8 mouse cellular contexts compared by ENCODE assay signal in the genomic region with DNA sequence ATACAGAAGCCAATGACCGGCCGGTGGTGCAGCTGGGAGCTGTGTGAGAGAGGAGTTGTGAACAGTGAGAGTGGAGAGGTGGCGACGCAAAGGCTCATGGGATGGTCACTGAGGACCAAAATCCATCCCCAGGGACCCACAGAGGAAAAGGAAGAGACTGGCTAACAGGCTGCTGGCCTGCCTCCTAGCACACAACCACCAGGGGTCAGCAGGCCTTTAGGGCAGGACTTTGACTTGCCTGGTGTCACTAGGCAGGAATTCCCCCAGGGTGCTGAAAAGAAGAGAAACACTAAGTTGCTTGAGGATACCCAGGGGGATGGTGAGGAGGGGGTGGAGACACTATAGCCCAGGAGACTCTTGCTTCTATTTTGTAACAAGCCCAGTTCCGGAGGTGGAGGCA. TPM values are rescaled to one million over a fixed set of nuclear protein-coding genes. Genes with fewer than 3 reads are reported as not detected.
DNase-seq lines count a peak whose midpoint lies in the region; ATAC-seq and TF ChIP-seq lines count a peak whose summit lies in the region.

No protein-coding gene starts in this region.

- no peak overlapping the region; the same call in 1 of the 2 replicates for H3K4me2 ChIP-seq in heart, embryonic 11.5 days
- peak overlapping the region; percentile 43; the same call in 1 of the 2 replicates for H3K4me2 ChIP-seq in CH12.LX (ENCODE audit: insufficient read depth, low read depth, poor library complexity, severe bottlenecking)
- peak overlapping the region; percentile 89 for H3K4me2 ChIP-seq in lung, embryonic 14.5 days

- DNase-seq in heart, adult 18-20 months: peak; percentile 57 to 67
- DNase-seq in CH12.LX (ENCODE audit: extremely low read depth): peak; percentile 89
- DNase-seq in c-Kit-positive CD71-positive TER-119-negative erythroid progenitor cells, embryonic 14.5 days (ENCODE audit: low read depth): peak; percentile 44
- peak; percentile 57 to 69 for DNase-seq in heart, postnatal 14 days
- DNase-seq in lung, embryonic 14.5 days: peak; percentile 70
- peak; percentile 46 for DNase-seq in yolk sac, embryonic 10.5 days (ENCODE audit: low spot score)

- H3K27me3 ChIP-seq in heart, embryonic 11.5 days (ENCODE audit: control insufficient read depth, insufficient read depth, low read length): peaks cover 17% of the 10 kb centered on the region
- no peaks in the 10 kb centered on the region for H3K27me3 ChIP-seq in CH12.LX (replicated peaks)
- peaks cover 23% of the 10 kb centered on the region for H3K27me3 ChIP-seq in lung, embryonic 14.5 days (ENCODE audit: insufficient read depth, low read length)

- WGBS in heart, embryonic 11.5 days (ENCODE audit: insufficient replicate concordance): 18% methylated on average over 5 of the region's 5 CpGs
- 30% methylated on average over 5 of the region's 5 CpGs for WGBS in lung, embryonic 14.5 days

- H3K9me3 ChIP-seq in heart, embryonic 11.5 days (replicated peaks; ENCODE audit: control insufficient read depth, low read length): no peaks in the 10 kb centered on the region
- H3K9me3 ChIP-seq in CH12.LX (replicated peaks; ENCODE audit: low read length): peaks cover 11% of the 10 kb centered on the region
- H3K9me3 ChIP-seq in lung, embryonic 14.5 days (ENCODE audit: low read depth, low read length): no peaks in the 10 kb centered on the region

- TF ChIP-seq RAD21 in CH12.LX (IDR thresholded peaks at IDR 0.05; ENCODE audit: low read depth, low read length): peak; percentile 88

- dilution Hi-C loops in CH12.LX (cut with MboI; ENCODE audit: extremely low pct_ligation_motif_present, extremely low pct_unique_long_range_greater_than_20kb, low sequenced_read_pairs): no loop called here

- in situ Hi-C loops in CH12.LX (cut with MboI; ENCODE audit: low pct_ligation_motif_present, low pct_unique_long_range_greater_than_20kb, low sequenced_read_pairs): no loop called here

- ATAC-seq in heart, embryonic 11.5 days (replicated peaks; ENCODE audit: insufficient number of reproducible peaks, low FRiP score, low TSS enrichment): no peak
- ATAC-seq in lung, embryonic 14.5 days (ENCODE audit: insufficient read depth): no peak
- no peak for ATAC-seq in cerebellum, adult (ENCODE audit: insufficient number of reproducible peaks, low FRiP score, low TSS enrichment)

- no peak for TF ChIP-seq POLR2A in CH12.LX (IDR thresholded peaks at IDR 0.05; ENCODE audit: low read depth, low read length)

- H3K36me3 ChIP-seq in heart, embryonic 11.5 days (ENCODE audit: control insufficient read depth, insufficient read depth, low read length): peaks cover 32% of the 10 kb centered on the region
- H3K36me3 ChIP-seq in CH12.LX (replicated peaks in 1 of 2; ENCODE audit: control insufficient read depth in 1 of 2, insufficient read depth in 1 of 2, low read length in 1 of 2): peaks cover 42 to 46% of the 10 kb centered on the region in 2 experiments
- H3K36me3 ChIP-seq in lung, embryonic 14.5 days (ENCODE audit: insufficient read depth): peaks cover 46% of the 10 kb centered on the region

- intact Hi-C loops in heart, postnatal 14 days (cut with DNase I): no loop called here

- H3K4me1 ChIP-seq in heart, embryonic 11.5 days (ENCODE audit: control insufficient read depth, insufficient read depth, low read length): peaks cover 4% of the 10 kb centered on the region; the same call in 1 of the 2 replicates
- H3K4me1 ChIP-seq in CH12.LX (ENCODE audit: control insufficient read depth in 1 of 2, insufficient read depth in 2 of 2): peaks cover 17 to 31% of the 10 kb centered on the region in 2 experiments
- H3K4me1 ChIP-seq in lung, embryonic 14.5 days (ENCODE audit: insufficient read depth): no peaks in the 10 kb centered on the region

- peak; percentile 72 to 93 for TF ChIP-seq CTCF in CH12.LX (conservative IDR thresholded peaks at IDR 0.05 in 1 of 2, IDR thresholded peaks at IDR 0.05 in 1 of 2; ENCODE audit: low read depth in 2 of 2, low read length in 2 of 2)
- TF ChIP-seq CTCF in lung, embryonic 14.5 days (IDR thresholded peaks at IDR 0.05; ENCODE audit: low read depth): peak; percentile 80

- H3K9ac ChIP-seq in heart, embryonic 11.5 days (ENCODE audit: low read depth, low read length): no peak overlapping the region
- no peak overlapping the region for H3K9ac ChIP-seq in CH12.LX (ENCODE audit: insufficient read depth, low read depth)
- no peak overlapping the region for H3K9ac ChIP-seq in lung, embryonic 14.5 days

- no peak for TF ChIP-seq EP300 in CH12.LX (IDR thresholded peaks at IDR 0.05; ENCODE audit: low read length)

- no peak overlapping the region for H3K4me3 ChIP-seq in heart, embryonic 11.5 days (ENCODE audit: low read depth, low read length)
- H3K4me3 ChIP-seq in CH12.LX (replicated peaks in 1 of 3; ENCODE audit: low read depth in 2 of 3, low read length in 2 of 3, poor library complexity in 1 of 3): no peak overlapping the region
- H3K4me3 ChIP-seq in lung, embryonic 14.5 days (ENCODE audit: low read depth, low read length): peak overlapping the region; percentile 57; the same call in 1 of the 2 replicates

- H3K27ac ChIP-seq in heart, embryonic 11.5 days (ENCODE audit: low read depth, low read length): no peak overlapping the region
- H3K27ac ChIP-seq in CH12.LX (ENCODE audit: insufficient read depth, low read depth): peak overlapping the region; percentile 28; the same call in 1 of the 2 replicates
- H3K27ac ChIP-seq in lung, embryonic 14.5 days (ENCODE audit: low read depth): no peak overlapping the region

- no peaks in the 10 kb centered on the region for H3K79me2 ChIP-seq in CH12.LX (replicated peaks; ENCODE audit: control insufficient read depth, extremely low read depth, insufficient read depth, poor library complexity, severe bottlenecking)

TF ChIP-seq in CH12.LX, 34 proteins besides CTCF, POLR2A, EP300 and RAD21:
- TF ChIP-seq MEF2A (IDR thresholded peaks at IDR 0.05; ENCODE audit: borderline replicate concordance, low read depth, low read length) (0 out of 2 replicates have a peak, but pooled peaks have one; percentile 56), IRF4 (IDR thresholded peaks at IDR 0.05; ENCODE audit: low read depth, low read length) (peak; percentile 50; the same call in 1 of the 2 replicates), MAZ (IDR thresholded peaks at IDR 0.05; ENCODE audit: low read depth, low read length) (peak; percentile 62; the same call in 1 of the 2 replicates), ETS1 (conservative IDR thresholded peaks at IDR 0.05; ENCODE audit: low read depth, low read length) (peak; percentile 30; the same call in 1 of the 2 replicates), ZMIZ1 (IDR thresholded peaks at IDR 0.05; ENCODE audit: low read depth, low read length) (no peak), SMC3 (IDR thresholded peaks at IDR 0.05; ENCODE audit: low read depth, low read length) (peak; percentile 90)

RNA-seq across cellular contexts. Expression of a gene that starts 2.0 kb away (rescaled TPM):
- under 1 TPM; 0.46 to 0.50 TPM for total RNA-seq in heart, adult 18-20 months (2021)
- 2.1 and 2.9 TPM in 2 replicates for polyA plus RNA-seq in heart, embryonic 11.5 days (2014; fragmentation: Nextera tagmentation; extraction: Ambion mirVana)
- total RNA-seq in CH12.LX (2012; rRNA removed) (11.4 and 11.5 TPM in 2 replicates), CH12.LX (2014; rRNA removed) (0.11 TPM in 1 of 2 replicates, not detected in the other)
- 0.25 and 0.39 TPM in 2 replicates for polyA plus RNA-seq in CH12.LX (2012; ENCODE audit: insufficient read length, low read depth)
- total RNA-seq in heart, postnatal 14 days (2021): 1 to 10 TPM in 1 of 2 experiments, under 1 TPM in 1; 0.90 to 1.0 TPM
- polyA plus RNA-seq in lung, embryonic 14.5 days (2014; fragmentation: Nextera tagmentation; extraction: Ambion mirVana): 11.0 and 11.1 TPM in 2 replicates

RNA-seq across cellular contexts. Expression of a gene that starts 7.5 kb away (rescaled TPM):
- 100 to 1,000 TPM; 102 to 105 TPM for total RNA-seq in heart, adult 18-20 months (2021)
- 463 and 480 TPM in 2 replicates for polyA plus RNA-seq in heart, embryonic 11.5 days (2014; fragmentation: Nextera tagmentation; extraction: Ambion mirVana)
- total RNA-seq in CH12.LX (2012; rRNA removed) (550 and 590 TPM in 2 replicates), CH12.LX (2014; rRNA removed) (477 and 507 TPM in 2 replicates)
- polyA plus RNA-seq in CH12.LX (2012; ENCODE audit: insufficient read length, low read depth): 268 and 271 TPM in 2 replicates
- 100 to 1,000 TPM; 184 to 201 TPM for total RNA-seq in heart, postnatal 14 days (2021)
- polyA plus RNA-seq in lung, embryonic 14.5 days (2014; fragmentation: Nextera tagmentation; extraction: Ambion mirVana): 654 and 655 TPM in 2 replicates

RNA-seq across cellular contexts. Expression of a gene that starts 58.8 kb away (rescaled TPM):
- total RNA-seq in heart, adult 18-20 months (2021): 10 to 100 TPM; 27.3 to 27.8 TPM
- polyA plus RNA-seq in heart, embryonic 11.5 days (2014; fragmentation: Nextera tagmentation; extraction: Ambion mirVana): 71.7 and 73.5 TPM in 2 replicates
- total RNA-seq in CH12.LX (2012; rRNA removed) (86.4 and 91.4 TPM in 2 replicates), CH12.LX (2014; rRNA removed) (170 and 186 TPM in 2 replicates)
- 110 and 114 TPM in 2 replicates for polyA plus RNA-seq in CH12.LX (2012; ENCODE audit: insufficient read length, low read depth)
- total RNA-seq in heart, postnatal 14 days (2021): 10 to 100 TPM; 34.1 to 34.4 TPM
- polyA plus RNA-seq in lung, embryonic 14.5 days (2014; fragmentation: Nextera tagmentation; extraction: Ambion mirVana): 116 TPM in 2 replicates

RNA-seq across cellular contexts. Expression of a gene that starts 58.9 kb away (rescaled TPM):
- total RNA-seq in heart, adult 18-20 months (2021): 10 to 100 TPM; 68.7 to 71.3 TPM
- 178 and 181 TPM in 2 replicates for polyA plus RNA-seq in heart, embryonic 11.5 days (2014; fragmentation: Nextera tagmentation; extraction: Ambion mirVana)
- total RNA-seq in CH12.LX (2012; rRNA removed) (144 and 180 TPM in 2 replicates), CH12.LX (2014; rRNA removed) (359 and 411 TPM in 2 replicates)
- 197 and 246 TPM in 2 replicates for polyA plus RNA-seq in CH12.LX (2012; ENCODE audit: insufficient read length, low read depth)
- 10 to 100 TPM; 59.4 to 69.3 TPM for total RNA-seq in heart, postnatal 14 days (2021)
- polyA plus RNA-seq in lung, embryonic 14.5 days (2014; fragmentation: Nextera tagmentation; extraction: Ambion mirVana): 145 and 151 TPM in 2 replicates
